Mouse (Mus musculus): ENCODE results near the gene Gm3646. TPM values are rescaled to one million over a fixed set of nuclear protein-coding genes. Genes with fewer than 3 reads are reported as not detected.

Gm3646 gene
- total RNA-seq, 2 experiments from 2014 or later = 6.9 to 7.5 TPM

- intact Hi-C loops (cut with DNase I) = no loop called here
- DNase-seq = no peak
These were observed 20.5 kb downstream of the Gm3646 start for GRCm38 (mm10) chr1:39784632-39785031.

DNA sequence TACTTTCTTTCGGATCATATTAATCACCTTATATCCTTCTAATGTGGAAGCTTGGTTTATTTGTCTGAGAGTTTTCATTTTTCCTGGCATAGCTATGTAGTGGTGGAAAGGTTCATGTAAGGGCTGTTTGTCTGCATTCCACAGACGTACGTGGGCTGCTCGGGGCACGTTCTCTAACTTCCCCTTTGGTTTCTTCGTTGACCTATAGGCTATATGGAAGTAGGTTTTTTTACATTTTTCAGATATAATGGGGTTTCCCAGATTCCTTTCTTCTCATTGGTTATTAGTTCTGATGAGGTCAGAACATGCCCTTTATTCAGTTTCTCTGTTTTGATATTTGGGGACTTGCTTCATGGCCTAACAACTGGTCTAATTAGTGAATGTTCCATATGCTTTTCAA lies 23.3 kb downstream of the Gm3646 start:
- DNase-seq = no peak
- intact Hi-C loops (cut with DNase I) = loop anchor here (2.0 kb wide), 1 partner anchor 15 kb away; no protein-coding TSS in a partner anchor

GRCm38 (mm10) chr1:39779111-39779980 lies 25.8 kb downstream of the Gm3646 start:
- DNase-seq = no peak
- intact Hi-C loops (cut with DNase I) = no loop called here

GRCm38 (mm10) chr1:39773991-39774729 lies 31.0 kb downstream of the Gm3646 start:
- no peak for DNase-seq
- intact Hi-C loops (cut with DNase I) = loop anchor here (2.0 kb wide), 1 partner anchor 65 kb away; no protein-coding TSS in a partner anchor

DNA sequence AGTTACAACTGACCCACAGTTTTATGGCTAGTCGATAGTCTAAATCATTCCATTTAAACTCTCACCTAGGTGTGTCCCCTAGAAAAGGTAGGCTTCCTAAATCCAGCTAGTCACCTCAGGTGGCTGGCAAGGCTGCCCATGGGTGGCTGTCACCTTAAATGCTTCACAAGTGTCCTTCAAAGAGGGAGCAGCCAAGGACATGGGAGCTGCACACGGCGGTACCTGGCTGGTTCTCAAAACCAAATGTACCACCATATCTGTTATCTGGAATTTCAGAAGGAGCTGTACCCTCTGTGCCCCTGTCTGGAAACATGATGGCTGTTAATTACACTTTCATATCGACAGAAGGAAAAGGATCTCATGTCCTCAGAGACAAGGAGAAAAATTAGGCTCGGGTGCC lies 31.6 kb downstream of the Gm3646 start:
- peak in 1 of 2 experiments; percentile 42 for DNase-seq
- intact Hi-C loops (cut with DNase I) = loop anchor here (2.0 kb wide), 1 partner anchor 65 kb away; no protein-coding TSS in a partner anchor

GRCm38 (mm10) chr1:39772401-39773095 lies 32.6 kb downstream of the Gm3646 start:
- intact Hi-C loops (cut with DNase I) = loop anchor here (2.0 kb wide), 1 partner anchor 66 kb away; no protein-coding TSS in a partner anchor
- peak; percentile 57 to 65 for DNase-seq

DNA sequence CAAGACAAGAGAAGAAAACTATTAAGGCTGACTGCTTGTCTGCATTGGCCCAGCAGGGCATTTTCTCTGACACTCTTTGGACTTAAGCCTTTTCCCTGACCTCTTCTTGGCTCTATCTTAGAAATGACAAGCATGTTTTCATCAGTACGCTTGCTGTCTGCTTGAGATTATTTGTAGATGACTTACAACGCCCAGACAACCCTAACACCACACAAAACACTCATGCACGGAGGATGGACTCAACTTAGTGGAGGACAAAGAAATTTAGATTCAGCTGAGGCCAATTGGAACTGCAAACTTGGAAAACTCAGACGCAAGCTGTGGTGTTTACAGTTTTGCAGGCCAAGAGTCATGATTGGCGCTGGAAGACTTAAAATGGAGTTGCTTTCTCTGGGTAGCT lies 34.7 kb downstream of the Gm3646 start:
- peak in 1 of 2 experiments; percentile 33 for DNase-seq
- intact Hi-C loops (cut with DNase I) = no loop called here

DNA sequence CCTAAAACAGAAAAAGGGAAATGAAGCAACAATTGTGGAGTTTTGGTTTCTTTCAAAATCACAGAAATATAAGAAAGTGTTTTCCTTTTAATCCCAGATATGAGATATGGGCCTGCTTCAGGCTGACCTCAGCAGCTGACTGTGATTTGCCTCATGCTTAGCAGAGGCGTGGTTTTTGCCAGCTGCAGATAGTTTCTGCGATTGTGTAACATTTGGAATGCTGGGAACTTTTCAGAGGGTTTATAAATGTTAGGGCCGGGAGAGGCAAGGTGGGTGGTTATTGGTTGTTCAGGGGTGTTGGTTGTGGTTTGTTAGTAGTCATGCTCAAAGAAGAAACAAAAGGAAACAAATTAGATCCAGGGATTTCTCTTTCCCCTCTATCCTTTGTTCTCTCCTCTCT lies 37.1 kb downstream of the Gm3646 start:
- no peak for DNase-seq
- intact Hi-C loops (cut with DNase I) = no loop called here

DNA sequence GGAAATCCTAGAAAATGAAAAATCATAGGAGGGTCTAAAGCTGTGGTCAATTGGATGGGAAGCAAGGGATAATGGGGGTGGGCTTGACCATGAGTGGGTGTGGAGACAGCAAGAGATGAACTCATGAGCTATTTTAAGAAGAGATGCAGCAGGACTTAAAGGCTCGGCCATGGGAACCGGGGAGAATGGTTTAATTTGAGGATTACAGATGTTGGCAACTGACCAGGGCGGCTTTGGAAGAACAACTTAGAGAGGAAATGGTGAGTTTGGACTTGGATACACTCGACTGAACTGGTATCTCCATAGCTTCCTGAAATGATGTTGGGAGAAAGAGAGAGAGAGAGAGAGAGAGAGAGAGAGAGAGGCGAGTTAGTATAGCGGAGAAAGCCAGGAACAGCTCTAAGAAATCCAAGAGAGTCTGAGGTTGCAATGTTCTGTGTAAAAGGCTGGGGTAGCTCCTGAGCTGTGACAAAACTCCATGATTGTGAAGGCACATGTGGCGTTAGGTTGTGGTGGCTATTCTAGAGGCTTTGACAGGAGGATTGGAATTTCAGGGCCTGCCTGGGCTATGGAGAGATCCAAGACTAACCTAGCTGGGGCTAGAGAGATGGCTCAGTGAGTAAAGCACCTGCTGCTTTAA lies 39.2 kb downstream of the Gm3646 start:
- DNase-seq = peak; percentile 55 to 62
- intact Hi-C loops (cut with DNase I) = no loop called here

DNA sequence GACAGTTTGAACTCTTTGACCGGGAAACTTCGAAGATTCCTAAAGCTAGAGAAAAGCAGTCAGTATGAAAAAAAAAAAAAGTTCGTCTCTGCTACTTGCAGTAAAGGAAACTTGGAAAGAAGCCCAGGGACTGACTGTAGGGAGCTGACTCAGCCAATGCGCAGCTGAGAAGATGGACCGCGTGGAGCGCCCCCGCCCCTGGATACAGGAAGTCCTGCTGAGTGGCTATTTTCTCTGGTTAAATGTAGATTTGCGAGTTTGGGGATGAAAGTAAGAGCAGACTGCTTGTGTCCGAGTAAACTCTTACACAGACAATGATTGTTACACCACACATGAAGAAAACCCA lies 43.1 kb downstream of the Gm3646 start:
- intact Hi-C loops (cut with DNase I) = loop anchor here (2.0 to 5.0 kb wide), 3 partner anchors 105 to 221 kb away; no protein-coding TSS in a partner anchor

GRCm38 (mm10) chr1:39761211-39762024 lies 43.7 kb downstream of the Gm3646 start:
- DNase-seq = peak; percentile 80
- intact Hi-C loops (cut with DNase I) = loop anchor here (2.0 to 5.0 kb wide), 4 partner anchors 106 to 221 kb away; partner anchors contain the start of gene Map4k4

More for the DNA sequence above, 43.1 kb downstream of the Gm3646 start:
- DNase-seq = peak; percentile 87 to 91

DNA sequence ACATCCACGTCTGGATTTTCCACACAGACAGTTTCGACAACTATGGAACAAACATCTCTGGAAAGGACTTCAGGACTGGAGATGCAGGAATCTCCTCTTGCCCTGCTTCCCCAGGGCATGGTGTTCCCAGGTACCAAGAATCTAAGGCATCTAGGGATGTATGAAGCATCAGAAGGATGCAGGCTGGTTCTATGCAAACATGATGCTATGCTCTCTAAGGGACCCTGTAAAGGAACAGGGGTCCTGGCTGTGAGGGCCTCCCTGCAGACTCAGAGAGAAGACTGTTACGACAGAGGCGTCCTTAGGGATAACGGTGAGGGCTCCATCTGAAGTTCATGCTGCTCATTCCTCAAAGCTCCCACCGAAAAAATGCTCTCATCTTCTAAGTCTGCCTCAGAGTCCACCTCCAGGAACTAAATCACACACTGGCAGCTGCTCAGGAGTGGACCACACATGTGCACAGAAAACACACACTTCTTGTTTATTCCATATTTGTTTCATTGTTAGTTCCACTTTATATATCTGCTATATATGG lies 44.9 kb downstream of the Gm3646 start:
- intact Hi-C loops (cut with DNase I) = loop anchor here (2.0 to 5.0 kb wide), 3 partner anchors 107 to 182 kb away; partner anchors contain the start of gene Map4k4

GRCm38 (mm10) chr1:39759231-39760175 lies 45.6 kb downstream of the Gm3646 start:
- intact Hi-C loops (cut with DNase I) = loop anchor here (1.0 to 5.0 kb wide), 5 partner anchors 23 to 183 kb away; partner anchors contain the start of gene Map4k4
- peak; percentile 49 to 65 for DNase-seq

More for the DNA sequence above, 44.9 kb downstream of the Gm3646 start:
- no peak for DNase-seq

DNA sequence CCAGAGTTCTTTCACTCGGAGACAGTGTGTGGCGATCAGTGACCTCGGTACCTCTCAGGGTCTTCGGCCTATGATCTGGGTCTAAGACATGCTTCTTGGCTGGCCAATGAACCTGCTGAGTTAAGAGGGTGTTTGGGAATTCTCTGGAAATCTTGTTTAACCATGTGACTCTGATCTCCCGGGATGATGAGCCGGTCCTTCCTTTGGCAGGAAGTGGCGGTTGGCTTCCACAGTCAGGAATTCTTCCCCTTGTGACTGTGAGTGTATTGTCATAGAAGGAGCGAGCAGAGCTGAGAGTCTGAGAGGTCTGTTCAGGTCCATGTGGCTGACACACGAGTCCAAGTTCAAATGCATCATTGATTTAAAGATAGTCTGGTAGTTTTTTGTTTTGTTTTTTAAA lies 46.9 kb downstream of the Gm3646 start:
- DNase-seq = peak; percentile 71
- intact Hi-C loops (cut with DNase I) = loop anchor here (2.0 kb wide), 1 partner anchor 21 kb away; no protein-coding TSS in a partner anchor

DNA sequence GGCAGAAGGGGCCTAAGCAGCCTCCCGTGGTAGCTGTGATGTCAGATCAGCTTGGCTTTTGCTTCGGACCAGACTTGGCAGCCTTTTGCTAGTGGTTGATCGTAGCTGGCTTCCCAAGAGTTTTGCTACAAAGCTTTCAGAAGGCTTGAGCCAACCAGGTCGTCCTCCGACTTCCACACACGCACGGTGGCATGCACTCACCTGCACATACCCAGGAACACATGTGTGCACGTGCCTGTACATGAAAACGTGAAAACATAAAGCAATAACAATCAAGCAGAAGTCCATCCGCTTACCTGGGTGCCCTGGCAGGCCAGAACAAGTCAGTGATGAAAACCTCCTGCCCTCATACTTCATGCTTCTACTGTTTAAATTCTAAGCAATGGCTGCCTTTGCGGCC lies 48.2 kb downstream of the Gm3646 start:
- intact Hi-C loops (cut with DNase I) = no loop called here
- DNase-seq = no peak

GRCm38 (mm10) chr1:39754224-39754957 lies 50.7 kb downstream of the Gm3646 start:
- peak; percentile 45 to 51 for DNase-seq
- intact Hi-C loops (cut with DNase I) = no loop called here
